Mouse (Mus musculus): Measurements from ENCODE around the gene Pop7. TPM values are rescaled to one million over a fixed set of nuclear protein-coding genes. Genes with fewer than 3 reads are reported as not detected.

Gene Pop7
- 24.5 and 34.1 TPM in 2 replicates for polyA plus RNA-seq (2012; rRNA removed)

DNA sequence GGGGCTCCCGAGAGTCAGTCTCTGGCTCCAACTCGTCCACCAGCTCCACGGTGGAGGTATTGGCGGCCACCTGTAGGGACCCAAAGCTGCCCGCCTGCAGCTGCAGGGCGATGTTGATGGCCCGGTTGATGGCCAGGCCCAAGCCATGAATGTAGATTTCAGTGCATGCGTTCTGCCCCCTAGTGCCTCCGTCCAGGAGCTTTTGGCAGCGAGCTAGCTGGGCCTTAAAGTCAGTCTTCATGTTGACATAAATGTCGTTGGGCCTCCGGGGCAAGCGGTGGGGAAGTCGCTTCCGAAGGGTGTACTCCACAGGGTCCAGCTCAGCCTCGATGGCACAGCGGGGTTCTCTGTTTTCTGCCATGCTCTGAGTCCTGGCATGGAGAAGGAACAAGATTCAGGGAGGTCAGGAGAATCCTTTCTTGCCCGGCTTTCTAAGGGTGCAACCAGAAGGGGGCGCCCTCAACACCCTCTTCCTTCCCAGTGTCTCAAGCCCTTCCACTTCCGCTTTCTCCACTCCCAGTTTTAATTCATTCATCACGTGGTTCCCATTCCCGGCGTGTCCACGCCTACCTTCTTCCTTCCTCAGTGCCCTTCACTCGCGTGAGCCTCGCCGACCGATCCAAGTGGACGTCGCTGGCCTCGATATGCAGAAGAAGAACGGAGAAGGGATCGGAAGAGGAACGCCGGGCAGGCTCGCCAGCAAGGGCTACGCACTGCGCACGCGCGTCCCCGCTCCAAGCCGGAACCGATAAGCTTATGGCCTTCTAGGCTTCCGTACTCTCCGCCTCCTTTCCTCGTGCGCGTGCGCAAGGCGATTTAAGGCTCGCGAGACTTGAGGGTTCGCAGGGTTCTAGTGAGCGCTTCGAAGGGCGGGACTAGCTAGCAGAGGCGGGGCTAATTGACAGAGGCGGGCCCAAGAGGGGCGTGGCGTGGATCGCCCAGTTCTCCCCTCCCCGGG, at the start of gene Pop7:
TSS of gene Pop7 (minus strand) at position 810 of the 958 bp plus-strand sequence.

DNA sequence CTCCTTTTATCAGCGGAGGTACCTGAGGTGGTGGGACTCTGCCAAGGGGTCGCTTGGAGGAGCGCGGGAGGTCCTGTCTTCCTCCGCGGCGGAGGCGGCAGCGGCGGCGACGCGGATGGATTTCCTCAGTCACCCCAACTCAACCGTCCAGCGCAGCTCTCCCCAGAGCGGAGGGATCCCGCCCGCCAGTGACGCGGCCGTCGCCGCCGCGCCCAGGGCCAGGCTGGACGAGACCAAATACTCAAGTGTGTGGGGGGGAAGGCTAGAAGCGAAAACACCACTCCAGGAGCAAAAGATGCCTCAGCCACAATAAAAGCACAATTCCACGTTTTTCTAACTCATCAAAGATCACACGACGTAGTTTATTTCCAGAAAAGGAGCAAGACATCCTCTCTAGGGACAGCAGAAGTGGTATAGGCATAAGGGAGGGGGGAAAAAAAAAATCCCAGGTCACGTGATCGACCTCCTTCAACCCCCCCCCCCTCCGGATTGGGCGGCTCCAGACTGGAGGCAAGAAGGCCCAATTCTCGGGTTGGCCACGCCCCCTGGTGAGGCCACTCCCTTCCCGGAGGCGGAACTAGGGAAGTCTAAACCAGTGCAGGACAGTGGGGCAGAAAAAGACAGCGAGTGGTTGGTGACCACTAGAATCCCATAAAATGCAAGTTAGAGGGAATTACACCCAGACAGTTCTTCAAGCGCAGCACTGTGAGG, 31.0 kb upstream of the Pop7 start, which contains the start of the genes Epo and Gnb2:
TSS of gene Epo (minus strand) at position 126 of the 711 bp plus-strand sequence.
TSS of gene Gnb2 (minus strand) at position 394 of the 711 bp plus-strand sequence.

DNA sequence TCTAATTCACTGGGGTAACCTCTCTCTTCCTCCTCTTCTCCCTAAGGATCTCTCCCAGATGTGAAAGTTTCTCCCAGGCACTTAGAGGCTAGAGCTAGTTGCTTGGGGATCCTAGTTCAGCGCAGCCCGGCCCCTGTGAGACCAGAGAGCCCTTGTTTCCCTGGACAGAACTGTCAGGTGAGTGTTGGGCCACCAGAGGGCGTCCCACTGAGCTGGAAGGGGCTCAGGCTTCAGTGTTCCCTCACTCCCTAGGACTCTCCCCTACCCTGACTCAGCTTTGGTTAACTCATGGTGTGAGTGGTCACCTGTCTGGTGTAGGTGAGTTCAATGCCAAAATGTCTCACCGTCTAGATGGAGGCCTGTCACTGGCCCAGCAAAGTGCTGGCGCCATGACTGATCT, 16.1 kb upstream of the Pop7 start, which contains the start of gene Gigyf1:
TSS of gene Gigyf1 (plus strand) at position 113 of the 400 bp plus-strand sequence.

DNA sequence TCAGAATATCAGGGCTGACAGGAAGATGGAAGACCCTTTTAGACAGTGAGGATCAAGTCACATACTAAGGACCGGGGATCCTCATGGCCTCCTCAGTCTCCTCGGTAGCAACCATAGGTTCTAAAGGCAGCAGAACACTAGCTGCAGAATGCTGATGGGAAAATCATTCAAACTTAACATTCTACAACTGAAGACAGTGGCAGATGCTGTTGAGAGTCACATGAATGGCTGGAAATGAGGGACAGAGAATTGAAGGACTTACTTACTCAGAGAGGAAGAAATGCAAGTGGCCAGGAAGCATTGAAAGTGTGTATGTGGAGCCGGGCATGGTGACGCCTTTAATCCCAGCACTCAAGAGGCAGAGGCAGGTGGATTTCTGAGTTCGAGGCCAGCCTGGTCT, 25.4 kb downstream of the Pop7 start, which contains the start of gene Zan:
TSS of gene Zan (minus strand) at position 101 of the 400 bp plus-strand sequence.

Other genes with a start within 250 kb of the Pop7 start
- 4.7 and 6.0 TPM in 2 replicates for gene Ache, start 215.0 kb downstream of the Pop7 start, polyA plus RNA-seq (2012; rRNA removed)
- gene Ufsp1, start 207.9 kb downstream of the Pop7 start, polyA plus RNA-seq (2012; rRNA removed) = 12.6 and 15.1 TPM in 2 replicates
- gene Srrt, start 194.8 kb downstream of the Pop7 start, polyA plus RNA-seq (2012; rRNA removed) = 78.2 and 78.7 TPM in 2 replicates
- 25.8 and 29.0 TPM in 2 replicates for gene Trip6, start 188.1 kb downstream of the Pop7 start, polyA plus RNA-seq (2012; rRNA removed)
- 11.6 and 13.8 TPM in 2 replicates for gene Slc12a9, start 168.9 kb downstream of the Pop7 start, polyA plus RNA-seq (2012; rRNA removed)
- gene Ephb4, start 152.4 kb downstream of the Pop7 start, polyA plus RNA-seq (2012; rRNA removed) = 10.5 and 12.4 TPM in 2 replicates
- 0.40 and 0.66 TPM in 2 replicates for gene Zan, start 25.5 kb downstream of the Pop7 start, polyA plus RNA-seq (2012; rRNA removed)
- gene Gigyf1, start 16.0 kb upstream of the Pop7 start, polyA plus RNA-seq (2012; rRNA removed) = 9.9 and 13.0 TPM in 2 replicates
- not detected in 2 replicates for gene Epo, start 30.7 kb upstream of the Pop7 start, polyA plus RNA-seq (2012; rRNA removed)
- gene Gnb2, start 31.0 kb upstream of the Pop7 start, polyA plus RNA-seq (2012; rRNA removed) = 621 and 843 TPM in 2 replicates
- 0.78 and 1.4 TPM in 2 replicates for gene Actl6b, start 51.0 kb upstream of the Pop7 start, polyA plus RNA-seq (2012; rRNA removed)
- 0.61 and 0.76 TPM in 2 replicates for gene Tfr2, start 67.3 kb upstream of the Pop7 start, polyA plus RNA-seq (2012; rRNA removed)
- 93.4 and 111 TPM in 2 replicates for gene Mospd3, start 98.5 kb upstream of the Pop7 start, polyA plus RNA-seq (2012; rRNA removed)
- gene Pcolce, start 111.3 kb upstream of the Pop7 start, polyA plus RNA-seq (2012; rRNA removed) = 82.5 and 87.8 TPM in 2 replicates
- 0.65 and 0.66 TPM in 2 replicates for gene Fbxo24, start 126.5 kb upstream of the Pop7 start, polyA plus RNA-seq (2012; rRNA removed)
- gene Lrch4, start 126.6 kb upstream of the Pop7 start, polyA plus RNA-seq (2012; rRNA removed) = 19.9 and 26.0 TPM in 2 replicates
- gene Gm20605, start 126.7 kb upstream of the Pop7 start, polyA plus RNA-seq (2012; rRNA removed) = 13.3 and 15.3 TPM in 2 replicates
- 68.8 and 109 TPM in 2 replicates for gene Sap25, start 138.8 kb upstream of the Pop7 start, polyA plus RNA-seq (2012; rRNA removed)
- 0.51 and 0.54 TPM in 2 replicates for gene Irs3, start 143.2 kb upstream of the Pop7 start, polyA plus RNA-seq (2012; rRNA removed)
- gene Agfg2, start 182.2 kb upstream of the Pop7 start, polyA plus RNA-seq (2012; rRNA removed) = 10.0 and 11.3 TPM in 2 replicates
- gene Nyap1, start 239.1 kb upstream of the Pop7 start, polyA plus RNA-seq (2012; rRNA removed) = 3.5 and 5.9 TPM in 2 replicates
- gene Tsc22d4, start 243.2 kb upstream of the Pop7 start, polyA plus RNA-seq (2012; rRNA removed) = 77.2 and 105 TPM in 2 replicates

All from stomach, adult 2 months (tissue).